Mouse (Mus musculus) neural tube, embryonic 12.5 days (tissue): ENCODE measurements around the gene Olfr597. TPM values are rescaled to one million over a fixed set of nuclear protein-coding genes. Genes with fewer than 3 reads are reported as not detected.
"Not testable (repeated sequence)": the region's sequence is repeated elsewhere in the genome, so short reads cannot be mapped to it uniquely, and the experiment has no call there.

Source experiments
- ATAC-seq: fragments of 200-750 bp; cut with Nextera tagmentation; 2 replicates; pipeline ENCODE4 v1.8.0; 2017; ENCODE audit warnings: low read depth, mild to moderate bottlenecking, moderate TSS enrichment, moderate library complexity; ENCODE audit not compliant: low FRiP score
- H3K27ac ChIP-seq: fragments of 300-500 bp; sonication (generic); 2 replicates; pipeline ENCODE4 v1.5.1; 2016
- H3K27me3 ChIP-seq: fragments of 300-500 bp; sonication (generic); replicated peaks from 2 replicates; pipeline ENCODE4 v1.6.1; 2016; ENCODE audit warnings: mild to moderate bottlenecking
- H3K36me3 ChIP-seq: fragments of 300-500 bp; sonication (generic); 2 replicates; pipeline ENCODE4 v1.6.1; 2016; ENCODE audit warnings: mild to moderate bottlenecking
- H3K4me1 ChIP-seq: fragments of 300-500 bp; sonication (generic); 2 replicates; pipeline ENCODE4 v1.6.1; 2016
- H3K4me2 ChIP-seq: fragments of 300-500 bp; sonication (generic); replicated peaks from 2 replicates; pipeline ENCODE4 v1.6.1; 2016; ENCODE audit warnings: mild to moderate bottlenecking
- H3K4me3 ChIP-seq: fragments of 300-500 bp; sonication (generic); 2 replicates; pipeline ENCODE4 v1.5.1; 2016
- H3K9ac ChIP-seq: fragments of 300-500 bp; sonication (generic); 2 replicates; pipeline ENCODE4 v1.6.1; 2016; ENCODE audit warnings: mild to moderate bottlenecking
- H3K9me3 ChIP-seq: fragments of 300-500 bp; sonication (generic); 2 replicates; pipeline ENCODE4 v1.6.1; 2016; ENCODE audit warnings: mild to moderate bottlenecking
- WGBS: fragments of 180-500 bp; shearing (Covaris S2); methylation state at CpG from one replicate; pipeline ENCODE4 v1.1.7; 2016; 5-methylcytosine and 5-hydroxymethylcytosine counted together
- microRNA-seq: library from miRNA; unstranded; fragments of <30 nt; microRNA quantifications from one replicate; pipeline ENCODE4, GENCODE M21; 2017
- polyA plus RNA-seq: library from polyadenylated mRNA; unstranded; fragments of >200 nt; fragmentation: Nextera tagmentation; extraction: Ambion mirVana; gene quantifications from 2 replicates; pipeline ENCODE4 v1.2.1, GENCODE M21; 2016

Gene Olfr597
- polyA plus RNA-seq, result not detected in 2 replicates

- not testable (repeated sequence) for H3K4me3 ChIP-seq, H3K36me3 ChIP-seq, H3K9ac ChIP-seq, H3K4me1 ChIP-seq, H3K4me2 ChIP-seq, ATAC-seq, H3K27ac ChIP-seq, H3K27me3 ChIP-seq, H3K9me3 ChIP-seq
- WGBS, result 98% methylated on average over 2 of the region's 2 CpGs
Observed at GRCm38 (mm10) chr7:103316015-103316414, at the start of gene Olfr597. TSS of gene Olfr597 (plus strand) at chr7:103316315.

DNA sequence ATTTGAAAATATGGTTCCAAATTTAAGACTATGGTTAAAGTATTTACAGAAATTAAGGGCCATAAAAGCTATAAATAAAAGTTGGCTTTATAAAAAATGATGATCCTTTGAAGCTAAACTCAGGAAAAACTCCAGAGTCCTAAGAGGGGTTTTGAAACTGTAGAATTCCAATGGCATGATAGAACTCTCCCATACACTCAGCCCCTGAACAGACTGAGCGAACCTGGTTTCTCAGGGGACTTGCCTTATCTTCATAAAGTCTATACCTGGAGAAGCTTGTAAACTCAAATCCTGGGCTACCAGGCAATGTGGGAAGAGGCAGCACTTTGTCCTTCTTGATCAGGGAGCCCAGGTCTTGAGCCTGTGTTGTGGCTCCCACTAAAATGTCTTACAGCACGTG is 10.8 kb upstream of the Olfr597 start, which contains the start of gene Olfr596:
Gene Olfr596 (plus strand): TSS at position 301 of the 400 bp plus-strand sequence.
- not testable (repeated sequence) for H3K4me3 ChIP-seq, H3K4me1 ChIP-seq, H3K27ac ChIP-seq, H3K36me3 ChIP-seq, H3K27me3 ChIP-seq, H3K9ac ChIP-seq, H3K4me2 ChIP-seq, H3K9me3 ChIP-seq, ATAC-seq
- 84% methylated on average over 2 of the region's 2 CpGs for WGBS

- ATAC-seq, result no peak
Observed at GRCm38 (mm10) chr7:103323268-103323667, 7.2 kb downstream of the Olfr597 start, which contains the start of gene Olfr598. TSS of gene Olfr598 (plus strand) at chr7:103323568.

GRCm38 (mm10) chr7:103335617-103336016 is 19.5 kb downstream of the Olfr597 start, which contains the start of gene Olfr599:
TSS of gene Olfr599 (plus strand) at chr7:103335917.
- no peak within 1 kb of the TSS for H3K4me3 ChIP-seq
- no peaks in the 10 kb centered on the region for H3K9me3 ChIP-seq
- H3K4me2 ChIP-seq, result no peak within 1 kb of the TSS
- ATAC-seq, result no peak
- H3K36me3 ChIP-seq, result no peaks in the 10 kb centered on the region
- no peaks in the 10 kb centered on the region for H3K4me1 ChIP-seq
- no peak within 1 kb of the TSS for H3K27ac ChIP-seq
- H3K9ac ChIP-seq, result no peak within 1 kb of the TSS
- no peaks in the 10 kb centered on the region for H3K27me3 ChIP-seq
- WGBS, result 92% methylated on average over 1 of the region's 1 CpGs

More at GRCm38 (mm10) chr7:103323268-103323667, 7.2 kb downstream of the Olfr597 start, which contains the start of gene Olfr598:
- Histone ChIP-seq H3K4me2 (no peak within 1 kb of the TSS), H3K27me3 (no peaks in the 10 kb centered on the region), H3K9ac (no peak within 1 kb of the TSS), H3K27ac (no peak within 1 kb of the TSS), H3K9me3 (no peaks in the 10 kb centered on the region), H3K4me3 (no peak within 1 kb of the TSS), H3K36me3 (no peaks in the 10 kb centered on the region), H3K4me1 (no peaks in the 10 kb centered on the region)

GRCm38 (mm10) chr7:103349569-103349968 is 33.5 kb downstream of the Olfr597 start, which contains the start of gene Olfr600:
TSS of gene Olfr600 (minus strand) at chr7:103349669.
- Histone ChIP-seq H3K4me1 (no peaks in the 10 kb centered on the region), H3K9me3 (no peaks in the 10 kb centered on the region), H3K27me3 (no peaks in the 10 kb centered on the region), H3K4me2 (no peak within 1 kb of the TSS), H3K27ac (no peak within 1 kb of the TSS), H3K4me3 (no peak within 1 kb of the TSS), H3K36me3 (no peaks in the 10 kb centered on the region), H3K9ac (no peak within 1 kb of the TSS)
- ATAC-seq, result no peak

DNA sequence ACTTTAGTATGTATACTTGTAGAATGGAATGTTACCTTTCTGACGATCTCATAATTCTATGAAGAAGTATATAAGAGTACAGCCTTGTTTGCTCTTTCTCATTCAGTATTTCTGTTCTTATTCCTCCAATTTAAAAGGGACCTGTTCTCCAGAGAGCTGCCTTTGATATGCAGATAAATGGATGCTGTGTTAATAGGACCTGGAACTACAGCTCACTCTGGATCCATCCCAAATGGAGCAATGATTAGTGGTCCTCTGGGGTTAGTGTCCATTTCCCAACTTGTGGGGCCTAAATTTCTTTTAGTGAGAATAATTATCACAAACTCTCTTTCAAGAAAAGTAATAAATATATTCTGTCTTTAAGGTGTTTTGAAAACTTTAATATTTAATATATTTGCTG is 46.4 kb downstream of the Olfr597 start, which contains the start of gene Olfr601:
Gene Olfr601 (minus strand): TSS at position 101 of the 400 bp plus-strand sequence.
- ATAC-seq, result no peak
- no peaks in the 10 kb centered on the region for H3K4me1 ChIP-seq
- no peak within 1 kb of the TSS for H3K4me2 ChIP-seq
- H3K9ac ChIP-seq, result no peak within 1 kb of the TSS
- H3K36me3 ChIP-seq, result no peaks in the 10 kb centered on the region
- no peaks in the 10 kb centered on the region for H3K27me3 ChIP-seq
- no peak within 1 kb of the TSS for H3K4me3 ChIP-seq
- H3K9me3 ChIP-seq, result no peaks in the 10 kb centered on the region
- H3K27ac ChIP-seq, result no peak within 1 kb of the TSS
- 93% methylated on average over 1 of the region's 1 CpGs for WGBS

Small RNAs within 50 kb of the gene (microRNA-seq; reads per million reads assigned to microRNA genes)
- not detected for gene Gm23550

Other genes with a start within 250 kb of the Olfr597 start
- gene Olfr584, start 234.4 kb upstream of the Olfr597 start, polyA plus RNA-seq, result not detected in 2 replicates
- not detected in 2 replicates for gene Olfr585, start 218.6 kb upstream of the Olfr597 start, polyA plus RNA-seq
- gene Olfr586, start 190.7 kb upstream of the Olfr597 start, polyA plus RNA-seq, result not detected in 2 replicates
- not detected in 2 replicates for gene Olfr588-ps1, start 175.4 kb upstream of the Olfr597 start, polyA plus RNA-seq
- not detected in 2 replicates for gene Olfr589, start 160.0 kb upstream of the Olfr597 start, polyA plus RNA-seq
- gene Olfr591, start 138.0 kb upstream of the Olfr597 start, polyA plus RNA-seq, result not detected in 2 replicates
- gene Olfr592, start 131.5 kb upstream of the Olfr597 start, polyA plus RNA-seq, result not detected in 2 replicates
- not detected in 2 replicates for gene Olfr593, start 104.5 kb upstream of the Olfr597 start, polyA plus RNA-seq
- gene Olfr594, start 99.3 kb upstream of the Olfr597 start, polyA plus RNA-seq, result not detected in 2 replicates
- gene Usp17ld, start 63.8 kb upstream of the Olfr597 start, polyA plus RNA-seq, result not detected in 2 replicates
- gene Olfr596, start 10.7 kb upstream of the Olfr597 start, polyA plus RNA-seq, result not detected in 2 replicates
- gene Olfr598, start 7.3 kb downstream of the Olfr597 start, polyA plus RNA-seq, result not detected in 2 replicates
- not detected in 2 replicates for gene Olfr599, start 19.6 kb downstream of the Olfr597 start, polyA plus RNA-seq
- gene Olfr600, start 33.4 kb downstream of the Olfr597 start, polyA plus RNA-seq, result not detected in 2 replicates
- not detected in 2 replicates for gene Olfr601, start 46.3 kb downstream of the Olfr597 start, polyA plus RNA-seq
- not detected in 2 replicates for gene Olfr603, start 69.9 kb downstream of the Olfr597 start, polyA plus RNA-seq
- gene Usp17lc, start 98.8 kb downstream of the Olfr597 start, polyA plus RNA-seq, result not detected in 2 replicates
- not detected in 2 replicates for gene Olfr605, start 129.1 kb downstream of the Olfr597 start, polyA plus RNA-seq
- gene Olfr606, start 132.7 kb downstream of the Olfr597 start, polyA plus RNA-seq, result not detected in 2 replicates
- not detected in 2 replicates for gene Olfr607, start 147.8 kb downstream of the Olfr597 start, polyA plus RNA-seq
- gene Olfr608, start 153.6 kb downstream of the Olfr597 start, polyA plus RNA-seq, result not detected in 2 replicates
- gene Olfr609, start 181.7 kb downstream of the Olfr597 start, polyA plus RNA-seq, result not detected in 2 replicates
- gene Olfr610, start 195.8 kb downstream of the Olfr597 start, polyA plus RNA-seq, result not detected in 2 replicates
- gene Olfr611, start 204.5 kb downstream of the Olfr597 start, polyA plus RNA-seq, result not detected in 2 replicates
- not detected in 2 replicates for gene Olfr612, start 226.4 kb downstream of the Olfr597 start, polyA plus RNA-seq
- gene Olfr613, start 231.8 kb downstream of the Olfr597 start, polyA plus RNA-seq, result not detected in 2 replicates
- not detected in 2 replicates for gene Olfr615, start 239.8 kb downstream of the Olfr597 start, polyA plus RNA-seq